Mouse (Mus musculus) brain, adult 2 months (tissue): ENCODE measurements at regions not wholly inside any gene's neighbourhood (a gene's known extent, or its start where the extent isn't known, plus 50 kb on each side); places are given as distances from the start of the nearest gene placed in this dataset.
A peak's percentile ranks its signal among the peaks of the same experiment; 100 is the strongest.

ENCODE experiments used
- DNase-seq: peaks from one replicate; pipeline ENCODE4 v3.0.0; 2011; ENCODE audit warnings: low read depth, low spot score

GRCm38 (mm10) chr1:194041393-194042352 lies 576.3 kb upstream of the Plxna2 start:
- DNase-seq: peak; percentile 42

- DNase-seq: no peak
These were observed 579.3 kb upstream of the Plxna2 start for GRCm38 (mm10) chr1:194038711-194039110.

- DNase-seq: no peak
These were observed 583.7 kb upstream of the Plxna2 start for GRCm38 (mm10) chr1:194034199-194034883.

GRCm38 (mm10) chr1:194032603-194033002 lies 585.4 kb upstream of the Plxna2 start:
- DNase-seq: no peak

- peak; percentile 16 for DNase-seq
These were observed 587.3 kb upstream of the Plxna2 start for GRCm38 (mm10) chr1:194030651-194031228.

GRCm38 (mm10) chr1:194026958-194027692 lies 590.9 kb upstream of the Plxna2 start:
- no peak for DNase-seq

- DNase-seq: peak; percentile 15
These were observed 591.8 kb upstream of the Plxna2 start for GRCm38 (mm10) chr1:194026213-194026612.

GRCm38 (mm10) chr1:194019282-194019681 lies 598.7 kb upstream of the Plxna2 start:
- peak; percentile 94 for DNase-seq

GRCm38 (mm10) chr1:193992226-193992625 lies 622.1 kb upstream of the Camk1g start:
- DNase-seq: no peak

- DNase-seq: peak; percentile 37
These were observed 620.0 kb upstream of the Camk1g start for GRCm38 (mm10) chr1:193989956-193990675.

- DNase-seq: no peak
These were observed 619.1 kb upstream of the Camk1g start for GRCm38 (mm10) chr1:193988970-193989904.

GRCm38 (mm10) chr1:193980571-193980970 lies 610.5 kb upstream of the Camk1g start:
- no peak for DNase-seq

GRCm38 (mm10) chr1:193971537-193971936 lies 601.4 kb upstream of the Camk1g start:
- no peak for DNase-seq

GRCm38 (mm10) chr1:193969264-193969908 lies 599.3 kb upstream of the Camk1g start:
- DNase-seq: peak; percentile 47

GRCm38 (mm10) chr1:193967957-193968926 lies 598.1 kb upstream of the Camk1g start:
- DNase-seq: no peak

GRCm38 (mm10) chr1:193966652-193967555 lies 596.8 kb upstream of the Camk1g start:
- DNase-seq: no peak

- DNase-seq: no peak
These were observed 595.2 kb upstream of the Camk1g start for GRCm38 (mm10) chr1:193965278-193965677.
